Mouse (Mus musculus) thymus, postnatal 4 days (tissue): ENCODE data around the gene Elof1.

Experiments used
- DNase-seq: peaks from one replicate; pipeline ENCODE4 v3.0.0; 2021

Elof1 gene

GRCm38 (mm10) chr9:22135644-22136390, 18.8 kb upstream of the Elof1 start, which contains the start of gene Acp5:
Gene Acp5 (minus strand): TSS chr9:22135711.
- DNase-seq, result peak; percentile 45

GRCm38 (mm10) chr9:22134988-22135643, 18.1 kb upstream of the Elof1 start:
- DNase-seq, result peak; percentile 59

GRCm38 (mm10) chr9:22134246-22134890, 17.4 kb upstream of the Elof1 start:
- peak; percentile 40 for DNase-seq

GRCm38 (mm10) chr9:22132220-22132619, 15.2 kb upstream of the Elof1 start:
- DNase-seq, result no peak

- DNase-seq, result peak; percentile 82
Observed at GRCm38 (mm10) chr9:22131226-22131981, 14.4 kb upstream of the Elof1 start.

- no peak for DNase-seq
Observed at GRCm38 (mm10) chr9:22125246-22126027, 8.5 kb upstream of the Elof1 start.

GRCm38 (mm10) chr9:22124169-22124568, 7.2 kb upstream of the Elof1 start:
- no peak for DNase-seq

GRCm38 (mm10) chr9:22123069-22123609, 6.2 kb upstream of the Elof1 start:
- DNase-seq, result no peak

GRCm38 (mm10) chr9:22122005-22122404, 5.0 kb upstream of the Elof1 start:
- no peak for DNase-seq

GRCm38 (mm10) chr9:22121545-22121944, 4.6 kb upstream of the Elof1 start:
- DNase-seq, result no peak

GRCm38 (mm10) chr9:22119543-22119942, 2.6 kb upstream of the Elof1 start:
- no peak for DNase-seq

- DNase-seq, result peak; percentile 75
Observed at GRCm38 (mm10) chr9:22117754-22118456, 933 bp upstream of the Elof1 start.

- DNase-seq, result peak; percentile 51
Observed at GRCm38 (mm10) chr9:22116086-22116485, 886 bp downstream of the Elof1 start.

- no peak for DNase-seq
Observed at GRCm38 (mm10) chr9:22115635-22116034, 1.3 kb downstream of the Elof1 start.

GRCm38 (mm10) chr9:22108194-22108593, 8.8 kb downstream of the Elof1 start:
- DNase-seq, result no peak

GRCm38 (mm10) chr9:22099922-22100321, 17.1 kb downstream of the Elof1 start:
- no peak for DNase-seq

GRCm38 (mm10) chr9:22098993-22099696, 17.8 kb downstream of the Elof1 start, which contains the start of gene Cnn1:
Gene Cnn1 (plus strand): TSS chr9:22099216.
- no peak for DNase-seq

- peak; percentile 90 for DNase-seq
Observed at GRCm38 (mm10) chr9:22095854-22096307, 21.1 kb downstream of the Elof1 start.

GRCm38 (mm10) chr9:22092746-22093145, 24.2 kb downstream of the Elof1 start:
- no peak for DNase-seq

GRCm38 (mm10) chr9:22089986-22090385, 27.0 kb downstream of the Elof1 start:
- no peak for DNase-seq
